Comparison of ENCODE assay signal across 9 mouse cellular contexts in genomic region chr11:72446311-72447105, GRCm38 (mm10). TPM values are rescaled to one million over a fixed set of nuclear protein-coding genes. Genes with fewer than 3 reads are reported as not detected.
DNase-seq lines count a peak whose midpoint lies in the region; ATAC-seq and TF ChIP-seq lines count a peak whose summit lies in the region.
"Had no signal": no experiment of that assay in that cellular context is flagged by ENCODE, and none has a peak within 500 bp of the region (broad histone marks: within the 10 kb centered on the region; RNA-seq: fewer than 3 reads in every experiment).

No protein-coding gene starts in this region.

- H3K27me3 ChIP-seq in cerebellum, adult 2 months (ENCODE audit: control insufficient read depth, insufficient read depth, low read length), result no peaks in the 10 kb centered on the region
- no peaks in the 10 kb centered on the region for H3K27me3 ChIP-seq in liver, embryonic 12.5 days (replicated peaks)
- no peaks in the 10 kb centered on the region for H3K27me3 ChIP-seq in lung, embryonic 14.5 days (ENCODE audit: insufficient read depth, low read length)
- H3K27me3 ChIP-seq in splenic B cell, adult 2 months (ENCODE audit: control insufficient read depth, insufficient read depth, low read length, poor library complexity, severe bottlenecking), result no peaks in the 10 kb centered on the region
- H3K27me3 ChIP-seq in heart, embryonic 12.5 days (replicated peaks), result no peaks in the 10 kb centered on the region
- H3K27me3 ChIP-seq: Patski had no signal

- no peak for TF ChIP-seq POLR2A in cerebellum, adult 2 months (IDR thresholded peaks at IDR 0.05; ENCODE audit: borderline replicate concordance, insufficient read depth, low read length)
- TF ChIP-seq POLR2A in brain, embryonic 14.5 days (IDR thresholded peaks at IDR 0.05; ENCODE audit: borderline replicate concordance, extremely low read depth, insufficient read depth, insufficient read length, poor library complexity, severe bottlenecking), result no peak

- no peak overlapping the region for H3K9ac ChIP-seq in liver, embryonic 12.5 days
- no peak overlapping the region for H3K9ac ChIP-seq in lung, embryonic 14.5 days
- no peak overlapping the region for H3K9ac ChIP-seq in heart, embryonic 12.5 days

- 81% methylated on average over 6 of the region's 6 CpGs for WGBS in cerebellum, adult 2 months
- 79% methylated on average over 6 of the region's 6 CpGs for WGBS in liver, embryonic 12.5 days (ENCODE audit: insufficient replicate concordance)
- 88% methylated on average over 6 of the region's 6 CpGs for WGBS in lung, embryonic 14.5 days
- WGBS in heart, embryonic 12.5 days, result 89% methylated on average over 6 of the region's 6 CpGs

- H3K4me3 ChIP-seq in cerebellum, adult 2 months (replicated peaks; ENCODE audit: insufficient read depth, low read depth, low read length), result no peak overlapping the region
- H3K4me3 ChIP-seq in liver, embryonic 12.5 days, result no peak overlapping the region
- H3K4me3 ChIP-seq in lung, embryonic 14.5 days (ENCODE audit: low read depth, low read length), result no peak overlapping the region
- no peak overlapping the region for H3K4me3 ChIP-seq in heart, embryonic 12.5 days

- peaks cover 94% of the 10 kb centered on the region for H3K36me3 ChIP-seq in liver, embryonic 12.5 days
- H3K36me3 ChIP-seq in lung, embryonic 14.5 days (ENCODE audit: insufficient read depth), result peaks cover 94% of the 10 kb centered on the region
- peaks cover 30% of the 10 kb centered on the region for H3K36me3 ChIP-seq in splenic B cell, adult 2 months (ENCODE audit: control insufficient read depth, insufficient read depth, low read length, poor library complexity, severe bottlenecking)
- H3K36me3 ChIP-seq in heart, embryonic 12.5 days, result peaks cover 93% of the 10 kb centered on the region

- H3K27ac ChIP-seq in cerebellum, adult 2 months (ENCODE audit: insufficient read depth, low read length), result no peak overlapping the region
- no peak overlapping the region for H3K27ac ChIP-seq in liver, embryonic 12.5 days
- no peak overlapping the region for H3K27ac ChIP-seq in lung, embryonic 14.5 days (ENCODE audit: low read depth)
- no peak overlapping the region for H3K27ac ChIP-seq in heart, embryonic 12.5 days (ENCODE audit: poor library complexity, severe bottlenecking)

- peak; percentile 59; the same call in 1 of the 2 replicates for TF ChIP-seq CTCF in cerebellum, adult 2 months (IDR thresholded peaks at IDR 0.05; ENCODE audit: borderline replicate concordance, insufficient read depth, low read depth, low read length)
- peak; percentile 66 for TF ChIP-seq CTCF in brain, embryonic 14.5 days (IDR thresholded peaks at IDR 0.05; ENCODE audit: borderline replicate concordance, extremely low read depth, insufficient read depth, insufficient read length)
- peak; percentile 75 for TF ChIP-seq CTCF in lung, embryonic 14.5 days (IDR thresholded peaks at IDR 0.05; ENCODE audit: low read depth)

- DNase-seq in cerebellum, adult 2 months, result no peak
- DNase-seq in cerebellum, adult 11 months, result no peak
- DNase-seq in liver, result peak; percentile 44
- peak; percentile 43 for DNase-seq in brain, embryonic 14.5 days (ENCODE audit: low read depth)
- DNase-seq in lung, embryonic 14.5 days, result peak; percentile 67
- peak; percentile 85 for DNase-seq in splenic B cell, adult 2 months (ENCODE audit: low read depth, low spot score)

- H3K4me1 ChIP-seq in cerebellum, adult 2 months (ENCODE audit: control insufficient read depth, insufficient read depth, low read length), result no peaks in the 10 kb centered on the region
- H3K4me1 ChIP-seq in liver, embryonic 12.5 days, result peaks cover 36% of the 10 kb centered on the region
- peaks cover 5% of the 10 kb centered on the region; the same call in 1 of the 2 replicates for H3K4me1 ChIP-seq in lung, embryonic 14.5 days (ENCODE audit: insufficient read depth)
- peaks cover 13% of the 10 kb centered on the region for H3K4me1 ChIP-seq in heart, embryonic 12.5 days (replicated peaks)

- no peaks in the 10 kb centered on the region for H3K9me3 ChIP-seq in liver, embryonic 12.5 days (replicated peaks)
- H3K9me3 ChIP-seq in lung, embryonic 14.5 days (ENCODE audit: low read depth, low read length), result no peaks in the 10 kb centered on the region
- no peaks in the 10 kb centered on the region for H3K9me3 ChIP-seq in heart, embryonic 12.5 days (replicated peaks)

- H3K4me2 ChIP-seq in liver, embryonic 12.5 days, result no peak overlapping the region
- H3K4me2 ChIP-seq in lung, embryonic 14.5 days, result no peak overlapping the region
- H3K4me2 ChIP-seq in heart, embryonic 12.5 days, result no peak overlapping the region

- ATAC-seq in liver, embryonic 12.5 days, result no peak
- ATAC-seq in lung, embryonic 14.5 days (ENCODE audit: insufficient read depth), result no peak
- no peak for ATAC-seq in heart, embryonic 12.5 days (ENCODE audit: insufficient number of reproducible peaks, low FRiP score)
- ATAC-seq: Patski had no signal

RNA-seq across cellular contexts. Expression of gene Mybbp1a, which starts 5.4 kb away (rescaled TPM):
- 52.5 and 61.3 TPM in 2 replicates for polyA plus RNA-seq in cerebellum, adult 2 months (2012; rRNA removed)
- polyA plus RNA-seq in liver, embryonic 12.5 days (2016; fragmentation: Nextera tagmentation; extraction: Ambion mirVana), result 174 and 192 TPM in 2 replicates
- polyA plus RNA-seq in brain, embryonic 14.5 days (2012; rRNA removed), result 67.9 and 74.7 TPM in 2 replicates
- 157 and 161 TPM in 2 replicates for polyA plus RNA-seq in lung, embryonic 14.5 days (2014; fragmentation: Nextera tagmentation; extraction: Ambion mirVana)
- polyA plus RNA-seq in heart, embryonic 12.5 days (2016; fragmentation: Nextera tagmentation; extraction: Ambion mirVana), result 99.5 and 106 TPM in 2 replicates

RNA-seq across cellular contexts. Expression of gene Ggt6, which starts 11.2 kb away (rescaled TPM):
- 0.14 and 0.15 TPM in 2 replicates for polyA plus RNA-seq in cerebellum, adult 2 months (2012; rRNA removed)
- 0.12 TPM in 1 of 2 replicates, not detected in the other for polyA plus RNA-seq in liver, embryonic 12.5 days (2016; fragmentation: Nextera tagmentation; extraction: Ambion mirVana)
- 0.12 and 0.35 TPM in 2 replicates for polyA plus RNA-seq in brain, embryonic 14.5 days (2012; rRNA removed)
- not detected in 2 replicates for polyA plus RNA-seq in lung, embryonic 14.5 days (2014; fragmentation: Nextera tagmentation; extraction: Ambion mirVana)
- polyA plus RNA-seq in heart, embryonic 12.5 days (2016; fragmentation: Nextera tagmentation; extraction: Ambion mirVana), result not detected in 2 replicates

RNA-seq across cellular contexts. Expression of gene Smtnl2, which starts 35.0 kb away (rescaled TPM):
- 1.5 and 1.6 TPM in 2 replicates for polyA plus RNA-seq in cerebellum, adult 2 months (2012; rRNA removed)
- polyA plus RNA-seq in liver, embryonic 12.5 days (2016; fragmentation: Nextera tagmentation; extraction: Ambion mirVana), result 11.3 and 12.5 TPM in 2 replicates
- 2.1 and 3.4 TPM in 2 replicates for polyA plus RNA-seq in brain, embryonic 14.5 days (2012; rRNA removed)
- polyA plus RNA-seq in lung, embryonic 14.5 days (2014; fragmentation: Nextera tagmentation; extraction: Ambion mirVana), result 107 and 122 TPM in 2 replicates
- polyA plus RNA-seq in heart, embryonic 12.5 days (2016; fragmentation: Nextera tagmentation; extraction: Ambion mirVana), result 191 and 194 TPM in 2 replicates

RNA-seq across cellular contexts. Expression of gene Spns2, which starts 43.2 kb away (rescaled TPM):
- 55.3 and 59.5 TPM in 2 replicates for polyA plus RNA-seq in cerebellum, adult 2 months (2012; rRNA removed)
- polyA plus RNA-seq in liver, embryonic 12.5 days (2016; fragmentation: Nextera tagmentation; extraction: Ambion mirVana), result 11.1 and 11.7 TPM in 2 replicates
- 46.0 and 49.0 TPM in 2 replicates for polyA plus RNA-seq in brain, embryonic 14.5 days (2012; rRNA removed)
- 7.5 and 8.5 TPM in 2 replicates for polyA plus RNA-seq in lung, embryonic 14.5 days (2014; fragmentation: Nextera tagmentation; extraction: Ambion mirVana)
- 3.3 and 3.5 TPM in 2 replicates for polyA plus RNA-seq in heart, embryonic 12.5 days (2016; fragmentation: Nextera tagmentation; extraction: Ambion mirVana)

Comparison
In these comparisons a context has a peak if more than half of its experiments do, and no peak if none do; other contexts are left out.
1. DNase-seq: peak in liver (single experiment), brain, embryonic 14.5 days (single experiment), lung, embryonic 14.5 days (single experiment) and splenic B cell, adult 2 months (single experiment); none in cerebellum, adult 2 months (0 of 2) and cerebellum, adult 11 months (single experiment).
2. Peak in every context shown above with its lines, with median percentiles within 50 percentile points of each other: CTCF ChIP-seq.